Mouse (Mus musculus) embryonic fibroblast, embryonic 13.5 days (primary cell): Measurements from ENCODE around the gene Wdfy1.

Experiments used
- CTCF ChIP-seq: IDR thresholded peaks from 2 replicates; pipeline ENCODE4 v1.5.1; 2011; ENCODE audit warnings: mild to moderate bottlenecking, control low read depth, low read length, moderate library complexity, borderline replicate concordance; ENCODE audit not compliant: insufficient read depth
- POLR2A ChIP-seq: IDR thresholded peaks from 2 replicates; pipeline ENCODE4 v1.6.1; 2011; ENCODE audit warnings: low read depth, mild to moderate bottlenecking, control low read depth, low read length, moderate library complexity

GRCm38 (mm10) chr1:79741002-79741401, 34.9 kb downstream of the Wdfy1 start:
- no peak for TF ChIP-seq CTCF
- no peak for TF ChIP-seq POLR2A
